Mouse (Mus musculus): ENCODE data around the gene Mfsd12. TPM values are rescaled to one million over a fixed set of nuclear protein-coding genes. Genes with fewer than 3 reads are reported as not detected.

Mfsd12 gene
- total RNA-seq, 2 experiments from 2014 or later: 40.8 to 45.8 TPM

DNA sequence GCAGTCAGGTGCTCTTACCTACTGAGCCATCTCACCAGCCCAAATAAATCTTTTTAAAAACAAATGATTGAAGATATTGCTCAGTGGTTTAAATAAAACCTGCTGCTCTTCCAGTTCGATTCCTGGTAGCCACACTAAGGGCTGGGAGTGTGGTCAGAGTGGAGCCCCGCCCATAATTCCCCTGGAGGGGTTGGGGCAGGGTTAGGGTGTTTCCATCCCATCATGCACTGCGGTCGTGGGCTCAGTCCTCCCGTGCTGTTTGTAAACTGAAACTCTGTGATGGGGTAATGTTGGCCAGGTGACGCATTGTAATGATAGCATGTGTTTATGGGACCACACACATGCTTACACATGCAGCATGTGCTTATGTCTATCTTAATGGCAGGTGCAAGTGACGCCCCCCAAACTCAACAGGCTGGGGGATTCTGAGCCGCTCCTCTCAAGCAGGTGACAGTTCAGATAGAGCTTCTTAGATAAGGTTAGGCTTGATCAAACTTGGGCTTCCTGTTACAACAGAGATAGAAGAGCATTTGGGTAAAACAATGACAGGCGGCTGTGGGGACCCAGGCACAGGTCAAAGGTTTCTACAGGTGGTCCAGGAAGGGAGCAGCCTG lies 5.5 kb upstream of the Mfsd12 start:
- no peak for DNase-seq (ENCODE audit: low spot score in 2 of 2)

DNA sequence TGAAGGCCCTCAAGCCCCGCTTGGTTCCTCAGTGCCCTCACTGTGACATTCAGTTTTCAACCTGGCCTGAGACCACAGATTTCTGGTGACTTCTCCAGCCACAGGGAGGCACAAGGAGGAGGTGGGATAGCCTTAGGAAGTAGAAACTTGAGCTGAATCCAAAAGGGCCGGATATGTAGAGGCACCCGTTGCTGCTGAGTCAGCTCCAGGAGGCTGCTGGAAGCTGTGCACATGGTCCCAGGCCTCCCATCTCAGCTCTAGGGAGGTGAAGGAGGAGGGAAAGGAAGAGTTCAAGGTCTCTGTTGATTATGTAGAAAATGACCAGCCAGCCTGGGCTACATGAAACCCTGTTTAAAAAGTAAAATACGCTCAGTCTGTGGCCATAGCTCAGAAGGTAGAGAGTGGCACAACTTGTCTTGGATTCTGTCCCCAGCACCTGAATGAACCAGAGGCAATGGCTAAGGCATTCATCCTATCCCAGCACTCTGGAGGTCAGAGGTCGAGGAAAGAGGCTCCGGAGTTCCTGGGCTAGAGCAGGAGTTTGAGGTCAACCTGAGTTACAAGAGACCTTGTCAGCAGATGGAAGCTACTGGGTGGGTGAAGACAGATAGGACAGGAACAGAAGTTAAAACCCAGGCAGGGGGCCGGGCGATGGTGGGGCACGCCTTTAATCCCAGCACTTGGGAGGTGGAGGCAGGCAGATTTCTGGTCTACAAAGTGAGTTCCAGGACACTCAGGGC lies 2.4 kb upstream of the Mfsd12 start:
- DNase-seq (ENCODE audit: low spot score in 2 of 2): no peak

DNA sequence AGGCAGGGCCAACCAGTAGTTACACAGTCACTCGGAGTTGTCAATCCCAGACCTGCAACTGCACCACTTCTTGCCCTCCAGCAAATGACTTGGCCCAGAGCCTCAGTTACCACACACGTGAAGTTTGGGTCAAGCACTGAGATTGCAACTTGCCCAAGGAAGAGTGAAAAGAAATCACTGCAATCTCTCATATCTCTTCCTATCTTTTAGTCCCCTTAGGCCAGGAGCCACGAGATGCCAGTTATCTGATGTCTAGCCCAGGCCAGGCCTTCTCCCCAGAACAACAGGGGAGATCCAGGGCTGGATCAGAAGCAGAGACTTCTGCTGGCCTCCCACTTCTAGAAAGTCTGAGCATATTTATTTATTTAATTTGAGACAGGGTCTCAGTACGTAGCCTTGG lies 1.8 kb upstream of the Mfsd12 start:
- no peak for DNase-seq (ENCODE audit: low spot score in 2 of 2)

DNA sequence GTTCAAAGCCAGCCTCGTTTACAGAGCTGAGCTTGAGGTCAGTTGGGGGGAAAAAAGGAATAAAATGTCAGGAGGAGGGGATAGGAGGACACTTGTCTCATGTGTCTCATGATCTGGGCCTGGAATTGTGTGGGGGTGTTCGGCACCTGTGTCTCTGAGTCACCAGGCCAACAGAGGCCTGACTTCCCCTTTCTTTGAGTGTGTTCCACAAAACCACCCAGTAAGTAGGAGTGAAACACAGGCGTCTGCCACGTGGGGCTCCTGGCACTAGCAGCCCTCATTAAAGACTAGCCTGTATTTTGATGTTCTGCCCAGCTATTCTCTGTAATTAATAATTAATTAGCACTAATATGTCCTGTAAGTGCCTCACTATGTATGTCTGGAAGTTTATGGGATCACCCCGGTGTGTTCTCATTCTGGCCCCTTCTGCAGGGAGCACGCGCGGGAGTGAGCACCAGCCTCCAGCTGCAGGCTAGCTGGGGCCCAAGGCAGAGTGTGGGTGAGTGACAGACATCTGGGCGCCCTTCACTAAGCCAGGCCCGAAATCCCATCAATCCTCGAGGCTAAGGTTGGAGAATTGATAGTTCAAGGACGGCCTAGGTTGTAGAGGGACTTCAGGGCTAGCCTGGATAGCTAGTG lies 820 bp upstream of the Mfsd12 start:
- no peak for DNase-seq (ENCODE audit: low spot score in 2 of 2)

DNA sequence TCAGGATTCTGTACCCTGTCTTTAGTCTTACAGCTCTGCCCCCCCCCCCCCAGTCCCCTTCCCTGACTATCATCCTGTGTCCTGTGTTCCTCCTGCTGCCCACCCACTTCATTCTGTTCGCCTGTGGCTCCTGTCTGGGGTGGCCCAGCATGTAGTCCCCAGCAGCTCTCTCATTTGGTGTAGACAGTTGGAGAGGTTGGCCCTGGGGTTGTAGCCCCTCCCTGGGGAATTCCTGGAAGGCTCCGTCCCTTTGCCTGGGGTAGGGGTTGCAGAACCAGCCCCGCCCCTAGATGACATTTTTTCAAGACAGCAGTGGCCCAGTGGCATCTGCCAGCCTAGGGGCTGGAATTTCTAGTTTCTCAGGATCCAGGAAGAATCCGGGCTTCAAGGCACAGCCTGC lies 918 bp downstream of the Mfsd12 start:
- no peak for DNase-seq (ENCODE audit: low spot score in 2 of 2)

DNA sequence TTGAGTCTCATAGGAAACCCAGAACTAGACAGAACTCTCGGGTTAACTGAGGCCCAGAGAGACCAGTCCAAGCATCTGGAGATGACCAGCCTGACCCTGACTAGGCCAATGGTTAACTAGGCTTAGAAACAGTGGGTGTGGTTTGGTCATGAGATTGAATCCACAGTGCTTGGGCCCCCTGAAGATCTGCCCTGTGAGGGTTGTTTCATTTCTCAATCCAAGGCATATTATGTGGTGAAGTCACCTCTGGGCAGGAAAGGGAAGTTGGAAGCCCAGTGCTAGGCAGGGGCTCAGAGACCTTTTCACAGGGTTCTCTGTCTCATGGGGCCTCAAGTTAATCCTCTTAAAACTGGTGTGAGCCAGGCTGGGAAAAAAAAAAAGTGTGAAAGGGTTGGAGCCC lies 1.6 kb downstream of the Mfsd12 start:
- DNase-seq (ENCODE audit: low spot score in 2 of 2): no peak

DNA sequence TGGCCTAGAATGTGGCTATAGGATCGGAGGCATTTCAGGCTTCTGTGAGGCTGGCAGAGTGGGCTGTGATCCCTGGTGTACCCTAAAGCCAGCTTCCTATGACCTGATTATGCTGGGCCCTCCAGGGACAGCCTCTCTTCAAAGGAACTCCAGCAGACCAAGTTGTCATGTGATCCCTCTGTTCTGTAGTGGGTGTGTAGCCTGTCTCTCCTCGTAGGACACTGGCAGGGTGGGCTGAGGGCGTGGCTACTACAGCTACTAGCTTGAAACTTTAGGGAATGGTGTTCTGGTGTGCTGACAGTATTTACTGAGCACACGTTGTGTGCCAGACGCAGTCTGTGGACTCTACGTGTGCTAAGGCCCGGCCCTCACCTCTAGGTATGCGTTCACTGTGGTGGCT lies 3.4 kb downstream of the Mfsd12 start:
- DNase-seq (ENCODE audit: low spot score in 2 of 2): no peak

DNA sequence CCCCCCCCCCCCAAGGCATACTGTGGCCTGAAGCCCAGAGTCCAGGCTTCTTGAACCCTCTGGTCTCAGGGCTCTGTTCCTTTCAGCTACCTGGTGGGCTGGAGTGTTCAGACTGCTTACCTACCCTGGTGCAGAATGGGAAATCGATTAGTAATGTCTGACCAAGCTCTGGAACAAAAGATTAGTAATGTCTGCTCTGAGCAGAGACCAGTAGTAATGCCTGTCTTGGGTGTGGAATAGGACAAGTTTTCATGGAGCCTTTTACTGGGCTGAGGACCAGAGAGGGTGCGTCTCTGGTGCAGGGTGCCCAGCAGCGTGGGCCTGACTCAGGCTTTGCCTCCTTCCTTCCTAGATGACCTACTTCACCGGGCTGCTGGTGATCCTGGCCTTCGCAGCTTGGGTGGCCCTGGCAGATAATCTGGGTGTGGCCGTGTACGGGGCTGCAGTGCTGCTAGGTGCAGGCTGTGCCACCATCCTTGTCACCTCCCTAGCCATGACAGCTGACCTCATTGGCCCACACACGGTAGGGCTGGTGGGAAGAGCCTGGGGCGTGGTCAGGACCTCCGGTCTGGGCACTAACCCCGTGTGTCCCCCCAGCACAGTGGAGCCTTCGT lies 5.2 kb downstream of the Mfsd12 start:
- DNase-seq (ENCODE audit: low spot score in 2 of 2): no peak

DNA sequence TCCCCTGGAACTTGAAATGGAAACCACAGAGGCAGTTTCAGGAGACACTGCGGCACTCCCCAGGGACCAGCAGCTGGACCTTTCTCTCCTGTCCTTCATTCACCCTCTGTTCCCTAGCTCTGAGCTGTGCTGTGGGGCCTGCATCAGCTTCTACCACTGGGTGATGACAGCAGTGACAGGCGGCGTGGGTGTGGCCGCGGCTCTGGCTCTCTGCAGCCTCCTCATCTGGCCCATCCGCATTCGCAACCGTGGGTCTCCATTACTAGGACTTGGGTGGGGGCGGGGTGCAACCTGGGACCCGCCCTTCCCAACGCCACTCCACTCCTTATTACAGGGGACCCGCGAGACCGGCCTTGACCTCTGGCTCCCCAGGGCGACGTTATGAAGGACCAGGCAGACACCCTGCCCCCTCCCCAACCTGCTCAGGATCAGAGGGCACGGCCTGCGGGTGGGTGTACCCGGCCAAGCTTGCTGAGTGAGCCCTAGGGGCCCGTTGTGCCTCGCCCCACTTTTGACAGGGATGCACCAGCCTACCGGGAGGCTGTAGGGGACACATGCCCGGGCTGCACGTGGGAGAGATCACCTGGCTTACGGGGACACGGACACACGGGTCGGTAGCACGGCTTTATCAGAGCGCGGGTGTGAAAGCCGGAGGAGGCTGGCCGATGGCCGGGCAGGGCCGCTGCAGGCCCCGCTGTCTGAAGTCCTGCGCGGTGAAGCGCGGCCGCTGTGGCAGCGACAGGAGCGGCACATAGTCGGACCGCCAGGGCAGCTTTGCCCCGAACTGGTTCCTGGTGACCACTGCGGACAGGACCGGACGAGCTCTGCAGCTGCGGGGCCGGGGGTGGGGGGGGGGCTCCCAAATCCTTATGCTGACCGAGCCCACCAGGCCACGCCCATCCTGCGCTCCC lies 6.4 kb downstream of the Mfsd12 start:
- no peak for DNase-seq (ENCODE audit: low spot score in 2 of 2)

DNA sequence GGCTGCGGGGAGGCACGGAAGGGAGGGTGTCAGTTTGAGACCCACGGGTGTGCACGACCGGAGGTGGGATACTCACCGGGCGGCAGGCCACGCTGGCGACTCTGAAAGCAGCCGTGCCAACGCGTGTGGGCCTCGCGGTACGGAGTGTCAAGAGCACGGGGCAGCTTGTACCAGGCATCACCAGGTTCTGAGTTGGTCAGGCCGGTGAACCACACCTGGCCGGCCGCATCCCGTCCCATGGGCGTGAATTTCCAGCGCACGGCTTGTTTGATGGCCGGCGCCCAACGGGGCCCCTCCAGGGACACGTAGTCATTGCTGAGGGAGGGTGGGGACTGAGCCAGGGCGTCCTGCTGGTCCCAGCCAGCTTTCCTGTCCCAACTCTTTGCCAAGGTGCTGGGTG lies 7.4 kb downstream of the Mfsd12 start:
- no peak for DNase-seq (ENCODE audit: low spot score in 2 of 2)

DNA sequence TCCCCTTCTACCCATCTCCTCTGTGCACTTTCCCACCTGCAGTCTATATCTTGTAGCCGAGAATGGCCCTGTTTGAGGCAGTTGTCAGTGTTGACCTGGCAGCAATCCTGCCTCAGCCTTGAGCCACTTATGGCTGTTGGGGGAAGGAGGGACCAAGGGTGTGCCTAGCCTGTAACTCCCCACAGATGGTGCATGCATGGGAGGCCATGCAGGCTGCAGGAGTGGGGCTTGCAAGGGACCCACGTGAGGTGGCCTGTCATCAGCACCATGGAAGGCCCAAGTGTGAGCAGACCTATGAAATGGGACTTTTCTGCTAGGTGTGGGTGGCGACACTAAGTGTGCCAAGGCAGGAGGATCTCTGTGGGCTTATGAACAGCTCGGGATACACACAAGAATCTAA lies 7.8 kb downstream of the Mfsd12 start:
- no peak for DNase-seq (ENCODE audit: low spot score in 2 of 2)

DNA sequence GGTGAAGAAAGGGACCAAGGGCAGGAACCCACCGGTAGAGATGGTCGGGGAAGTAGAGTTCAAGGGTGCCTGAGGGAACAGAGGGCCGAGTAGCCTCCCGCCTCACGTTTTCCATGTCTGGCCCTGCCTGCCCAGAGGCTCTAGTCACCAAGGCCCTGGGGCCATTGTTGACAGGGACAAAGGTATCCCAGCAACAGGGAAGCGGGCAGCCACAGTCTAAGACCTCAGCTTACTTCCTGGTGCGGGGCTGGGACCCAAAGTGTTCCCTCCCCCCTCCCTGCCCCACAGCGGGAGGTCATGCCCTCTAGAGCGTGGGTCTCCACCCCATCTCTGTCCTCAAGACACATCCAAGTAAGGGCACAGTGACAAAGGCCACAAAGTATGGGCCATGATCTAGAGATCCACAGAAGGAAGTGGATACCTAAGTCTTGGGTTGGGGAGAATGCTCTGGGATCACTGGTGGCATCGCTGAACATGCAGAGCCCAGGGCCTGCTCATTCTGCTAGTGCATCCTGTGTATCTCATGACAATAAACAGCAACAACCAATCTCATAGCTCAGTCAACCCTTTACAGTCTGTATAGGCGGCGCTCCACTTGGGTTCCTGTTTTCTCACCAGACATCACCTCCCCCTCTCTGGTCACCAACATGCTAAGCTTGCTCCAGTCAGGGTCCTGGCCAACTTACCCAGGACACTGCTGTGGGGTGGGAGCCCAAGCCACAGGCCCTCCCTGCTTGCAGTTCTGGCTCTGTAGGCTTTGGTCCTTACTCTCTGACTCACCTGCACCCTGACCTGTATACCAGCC lies 8.6 kb downstream of the Mfsd12 start, which contains the start of gene 4930404N11Rik:
Gene 4930404N11Rik (minus strand): TSS at position 145 of the 805 bp plus-strand sequence.
- DNase-seq (ENCODE audit: low spot score in 2 of 2): no peak

DNA sequence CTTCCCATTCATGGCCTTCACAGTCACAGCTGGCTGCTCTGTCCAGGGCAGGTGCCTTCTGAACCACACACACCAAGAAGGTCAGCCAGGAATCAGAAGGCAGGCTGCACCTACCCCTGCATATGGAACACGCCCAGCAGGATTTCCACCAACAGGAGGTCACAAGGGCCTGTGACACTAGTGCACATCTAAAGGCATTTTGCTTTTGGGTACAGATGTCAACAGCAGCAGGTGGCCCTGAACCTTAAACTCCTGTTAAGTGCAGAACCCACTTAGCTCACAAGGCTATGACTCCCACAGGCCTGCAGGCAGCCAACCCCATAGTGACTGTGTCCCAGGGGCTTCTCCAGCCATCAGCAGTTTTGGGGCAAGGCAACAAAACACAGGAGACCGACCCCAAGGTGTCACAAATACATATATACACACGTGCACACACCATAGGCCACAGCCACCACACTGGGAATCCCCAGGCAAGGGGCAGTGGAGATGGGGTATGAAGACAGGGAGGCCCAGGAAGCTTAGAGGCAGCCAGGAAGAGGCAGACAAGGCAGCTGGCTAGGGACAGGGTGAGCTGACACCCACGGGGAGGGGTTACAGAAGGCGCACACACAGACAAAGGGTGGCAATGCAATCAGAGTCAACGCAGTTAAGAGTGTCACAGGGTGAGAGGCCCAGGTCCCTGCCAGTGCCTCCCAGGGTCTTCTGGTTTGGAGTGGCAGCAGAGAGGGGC lies 9.4 kb downstream of the Mfsd12 start:
- no peak for DNase-seq (ENCODE audit: low spot score in 2 of 2)

DNA sequence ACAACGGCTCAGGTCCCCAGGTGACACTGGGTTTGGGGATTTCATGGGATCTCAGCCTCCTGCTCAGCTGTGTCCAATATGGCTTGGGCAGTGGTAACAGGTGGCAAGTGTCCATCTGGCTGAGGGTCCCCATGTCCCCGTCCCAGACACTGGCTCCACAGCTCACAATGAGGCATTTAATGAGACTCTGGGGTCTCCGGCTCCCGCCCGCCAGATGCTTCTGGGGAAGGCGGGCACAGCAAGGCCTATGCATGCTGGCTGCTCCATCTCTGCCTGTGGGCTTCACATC lies 9.9 kb downstream of the Mfsd12 start:
- DNase-seq (ENCODE audit: low spot score in 2 of 2): no peak

DNA sequence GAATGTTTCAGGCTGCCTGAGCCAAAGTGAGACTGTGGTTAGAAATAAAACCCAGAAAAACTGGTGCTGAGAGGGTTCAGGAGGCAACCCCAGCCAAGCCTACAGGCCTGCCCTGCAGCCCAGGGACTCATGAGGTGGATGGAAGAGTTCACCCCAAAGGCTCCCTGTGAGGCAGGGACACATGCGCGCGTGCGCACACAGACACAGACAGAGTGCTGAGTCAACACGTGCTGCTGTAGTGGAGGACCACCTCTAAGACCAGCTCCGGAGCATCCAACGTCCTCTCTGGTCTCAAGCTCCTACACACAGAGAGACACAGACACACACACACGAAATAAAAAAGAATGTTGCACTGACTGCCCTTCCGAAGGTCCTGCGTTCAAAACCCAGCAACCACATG lies 18.0 kb downstream of the Mfsd12 start:
- no peak for DNase-seq (ENCODE audit: low spot score in 2 of 2)

DNA sequence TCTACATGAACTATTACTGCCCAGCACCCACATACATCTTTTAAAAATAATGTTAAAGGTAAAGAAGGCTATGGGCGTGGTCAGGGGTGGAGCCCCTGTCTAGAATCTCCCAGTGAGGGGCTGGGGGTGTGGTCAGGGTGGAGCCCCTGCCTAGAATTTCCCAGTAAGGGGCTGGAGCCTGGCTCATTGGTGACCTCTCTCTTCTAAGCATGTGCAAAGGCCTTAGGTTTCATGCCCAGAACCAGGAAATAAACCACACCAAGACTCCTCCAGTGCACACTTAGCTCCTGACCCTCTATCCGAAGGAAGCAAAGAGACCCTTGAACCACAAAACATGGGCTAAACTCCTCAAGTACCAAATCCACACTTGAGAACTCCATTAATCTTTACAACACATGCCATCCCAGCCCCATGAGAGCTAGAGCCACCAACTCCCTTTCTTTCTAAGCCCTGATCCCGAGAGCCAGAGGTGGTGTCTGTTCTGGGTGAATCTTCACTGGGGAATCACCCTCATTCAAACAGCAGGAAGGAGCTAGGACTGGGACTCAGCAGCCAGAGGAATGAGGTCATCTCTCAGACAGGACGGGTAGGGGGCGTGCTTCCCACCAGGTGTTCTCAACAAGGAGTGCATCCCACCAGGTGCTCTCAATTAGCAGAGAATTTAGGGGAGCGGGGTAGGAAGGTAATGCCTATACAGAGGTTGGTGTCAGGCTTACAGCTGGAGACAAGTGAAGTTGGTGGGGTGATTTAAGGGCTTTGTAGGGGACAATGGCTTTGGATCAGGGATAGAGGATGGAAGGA lies 19.5 kb downstream of the Mfsd12 start:
- DNase-seq (ENCODE audit: low spot score in 2 of 2): no peak

DNA sequence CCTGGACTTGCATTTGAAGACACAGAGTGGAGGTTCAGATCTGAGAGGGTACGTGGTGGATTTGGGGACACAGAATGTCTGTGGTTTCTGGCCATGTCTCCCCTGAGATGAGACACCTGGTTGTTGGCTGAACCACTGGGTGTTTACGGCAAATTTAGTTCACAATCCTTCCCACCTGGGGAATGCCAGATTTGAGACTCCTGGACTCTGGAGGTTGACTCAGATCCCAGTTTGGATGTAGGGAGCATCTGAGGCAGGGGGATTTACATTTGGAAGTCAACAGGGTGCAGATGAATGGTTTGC lies 20.0 kb downstream of the Mfsd12 start:
- no peak for DNase-seq (ENCODE audit: low spot score in 2 of 2)

DNA sequence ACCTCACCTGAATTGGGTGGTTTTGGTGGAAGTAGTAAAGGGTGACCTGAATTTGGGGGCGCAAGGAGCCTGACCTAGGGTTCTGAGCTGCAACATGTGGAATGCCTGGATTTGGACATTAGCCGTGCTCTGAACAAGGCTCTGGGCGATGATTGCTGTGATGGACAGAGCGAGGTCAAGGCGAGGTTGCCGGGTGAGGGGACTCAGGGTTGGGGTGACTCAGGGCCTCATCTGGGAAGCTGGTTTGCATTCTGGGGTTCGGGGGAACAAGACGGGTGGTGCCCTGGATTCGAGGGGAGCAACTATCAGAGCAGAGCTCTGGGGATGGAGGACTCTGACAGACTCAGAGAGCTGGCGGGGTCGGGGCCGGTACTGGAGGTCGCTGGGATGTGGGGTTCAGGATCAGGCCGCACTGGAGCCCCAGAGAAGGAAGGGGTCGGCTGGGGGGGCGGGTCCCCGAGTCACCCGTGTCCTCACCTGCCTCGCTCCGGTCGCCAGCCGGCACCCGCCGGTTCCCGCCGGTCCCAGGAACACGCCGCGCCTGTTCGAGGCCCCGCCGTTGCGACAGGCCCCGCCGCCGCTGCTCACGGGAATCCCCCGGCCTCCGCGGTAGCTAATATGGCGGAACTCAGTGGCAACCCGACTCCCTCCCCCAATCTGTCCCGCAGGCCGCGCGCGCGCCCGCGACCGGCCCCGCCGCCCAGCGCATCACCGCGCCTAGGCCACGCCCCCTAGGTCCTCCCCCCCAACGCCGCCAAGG lies 20.7 kb downstream of the Mfsd12 start, which contains the start of gene Fzr1:
Gene Fzr1 (minus strand): TSS at position 724 of the 760 bp plus-strand sequence.
- no peak for DNase-seq (ENCODE audit: low spot score in 2 of 2)
